Mouse (Mus musculus) brain, embryonic 18.5 days (tissue): ENCODE results near the gene Pnkp.
"Not testable (repeated sequence)": the region's sequence is repeated elsewhere in the genome, so short reads cannot be mapped to it uniquely, and the experiment has no call there.

Experiments used
- DNase-seq: peaks from one replicate; pipeline ENCODE4 v3.0.0-alpha.2; 2012; ENCODE audit warnings: low read depth, low spot score

Gene Pnkp

DNA sequence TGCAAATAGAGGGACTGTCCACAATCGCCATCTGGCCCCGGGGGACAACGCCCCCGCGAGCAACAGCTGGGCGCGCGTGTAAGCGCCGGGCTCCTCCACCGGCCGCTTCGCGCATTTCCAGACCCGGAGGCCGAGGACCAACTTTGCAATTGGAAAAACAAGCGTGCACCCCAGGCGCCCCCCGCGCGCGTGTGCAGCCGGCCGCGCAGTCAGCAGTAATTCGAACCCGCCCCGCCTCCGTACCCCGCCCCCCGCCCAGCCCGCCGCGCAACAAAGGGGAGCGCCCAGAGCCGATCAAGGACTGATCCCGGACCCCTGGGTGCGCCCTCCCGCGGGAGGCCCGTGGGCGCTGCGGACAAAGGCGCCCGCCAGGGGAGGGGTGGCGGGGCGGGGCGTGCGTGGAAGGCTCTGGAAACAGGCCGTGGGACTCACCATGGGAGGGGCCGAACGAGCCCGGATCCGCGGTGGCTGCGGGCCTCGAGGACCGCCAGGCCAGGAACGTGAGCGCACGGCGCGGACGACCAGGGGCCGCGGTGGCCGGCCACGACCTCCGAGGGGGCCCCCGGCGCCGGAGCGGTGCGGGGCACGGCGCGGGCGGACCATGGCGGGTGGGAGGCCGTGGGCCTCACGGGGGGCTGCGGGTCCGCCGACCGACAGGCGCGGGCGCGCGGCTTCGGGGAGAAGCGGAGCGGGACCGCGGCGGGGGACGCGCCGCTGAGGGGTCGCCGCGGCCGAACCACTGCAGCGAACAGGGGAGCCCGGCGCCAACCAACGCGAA lies 12.2 kb downstream of the Pnkp start:
- DNase-seq, result no peak

GRCm38 (mm10) chr7:44869697-44870528 lies 13.0 kb downstream of the Pnkp start, which contains the start of gene Ptov1:
Ptov1 (minus strand) TSS chr7:44869788.
- DNase-seq, result peak; percentile 99

DNA sequence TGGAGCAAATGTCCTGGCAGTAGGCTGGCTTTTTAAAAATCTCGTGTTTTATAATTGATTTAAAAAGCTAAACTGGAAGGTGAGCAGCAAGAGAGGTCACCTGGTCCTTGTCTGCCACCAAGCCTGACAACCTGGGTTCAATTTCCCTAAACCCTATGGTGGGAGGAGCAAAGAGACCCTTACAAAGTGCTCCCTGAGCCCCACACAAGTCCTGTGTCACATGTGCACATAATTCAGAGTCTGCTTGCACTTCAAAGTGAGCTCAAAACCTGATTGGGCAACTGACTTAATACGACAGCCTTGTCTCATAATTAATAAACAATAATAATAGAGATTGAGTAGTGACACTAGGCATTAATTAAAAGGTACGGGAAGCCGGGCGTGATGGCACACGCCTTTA lies 13.7 kb downstream of the Pnkp start:
- DNase-seq, result no peak

- no peak for DNase-seq
Measured at GRCm38 (mm10) chr7:44871181-44871580, 14.2 kb downstream of the Pnkp start.

GRCm38 (mm10) chr7:44871774-44872173 lies 14.8 kb downstream of the Pnkp start:
- not testable (repeated sequence) for DNase-seq

GRCm38 (mm10) chr7:44877833-44878232 lies 20.9 kb downstream of the Pnkp start:
- no peak for DNase-seq

DNA sequence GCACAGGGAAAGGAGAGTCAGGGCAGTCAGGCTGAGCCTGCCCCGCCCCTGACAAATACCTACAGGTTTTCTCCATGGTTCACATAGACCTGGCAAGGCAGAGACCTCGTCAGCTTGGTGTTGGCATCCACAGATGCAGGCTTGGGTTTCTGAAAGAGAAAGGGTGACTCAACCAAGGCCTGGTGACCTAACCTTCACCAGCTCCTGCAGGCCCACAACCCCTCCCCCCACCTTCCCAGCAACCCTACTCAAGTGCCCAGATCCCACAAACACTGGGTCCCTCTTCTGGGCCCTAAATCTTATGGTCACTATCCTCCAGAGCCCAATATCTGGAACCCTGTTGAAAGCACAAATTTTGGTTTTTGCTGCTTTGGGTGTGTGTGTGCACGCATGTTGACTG lies 26.1 kb downstream of the Pnkp start:
- DNase-seq, result no peak

GRCm38 (mm10) chr7:44884637-44885036 lies 27.7 kb downstream of the Pnkp start:
- DNase-seq, result no peak

GRCm38 (mm10) chr7:44886964-44887363 lies 30.0 kb downstream of the Pnkp start:
- DNase-seq, result no peak

DNA sequence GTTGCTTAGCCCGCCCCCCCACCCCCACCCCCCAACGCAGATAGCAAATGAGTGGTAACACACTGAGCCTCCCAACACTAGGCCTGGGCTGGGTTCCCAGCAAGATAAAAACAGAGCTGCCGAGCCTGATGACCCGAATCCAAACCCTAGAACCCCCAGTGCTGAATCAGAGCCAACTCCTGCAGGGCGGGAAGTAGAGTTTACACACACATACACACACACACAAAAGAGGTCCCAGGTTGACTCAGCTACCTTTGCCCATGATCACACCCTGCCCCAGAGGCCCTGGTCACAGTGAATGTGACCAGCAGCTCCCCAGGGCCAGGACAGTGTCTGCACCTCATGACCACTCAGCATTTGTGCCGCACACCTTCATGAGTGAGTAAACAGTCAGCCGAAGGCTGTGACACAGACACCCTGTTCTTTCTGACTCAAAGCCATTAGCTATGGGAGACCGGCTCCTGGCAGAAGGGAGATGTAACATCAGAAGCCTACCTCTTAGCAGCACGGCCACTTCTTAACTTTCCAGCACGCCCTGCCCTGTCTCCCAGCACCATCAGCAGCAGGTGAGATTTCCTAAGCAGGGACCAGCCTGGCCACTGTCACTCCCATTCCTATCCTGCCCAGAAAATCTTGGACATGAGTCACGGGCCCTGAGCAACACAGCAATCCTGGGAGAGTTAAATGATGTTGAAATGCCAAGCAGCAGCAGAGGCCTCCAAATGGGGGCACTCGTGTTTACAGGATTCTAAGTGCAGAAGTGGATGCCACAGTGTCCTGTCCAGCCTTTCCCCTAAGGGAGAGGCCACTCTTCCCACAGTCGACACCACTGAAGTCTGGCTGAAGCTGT lies 31.5 kb downstream of the Pnkp start:
- no peak for DNase-seq

- DNase-seq, result no peak
Measured at GRCm38 (mm10) chr7:44890180-44890579, 33.2 kb downstream of the Pnkp start.

GRCm38 (mm10) chr7:44890737-44891136 lies 33.8 kb downstream of the Pnkp start:
- DNase-seq, result no peak

GRCm38 (mm10) chr7:44891611-44892010 lies 34.7 kb downstream of the Pnkp start:
- no peak for DNase-seq

GRCm38 (mm10) chr7:44892276-44892921 lies 35.5 kb downstream of the Pnkp start, which contains the start of gene Med25:
Med25 (minus strand) TSS chr7:44892712.
- peak; percentile 97 for DNase-seq

DNA sequence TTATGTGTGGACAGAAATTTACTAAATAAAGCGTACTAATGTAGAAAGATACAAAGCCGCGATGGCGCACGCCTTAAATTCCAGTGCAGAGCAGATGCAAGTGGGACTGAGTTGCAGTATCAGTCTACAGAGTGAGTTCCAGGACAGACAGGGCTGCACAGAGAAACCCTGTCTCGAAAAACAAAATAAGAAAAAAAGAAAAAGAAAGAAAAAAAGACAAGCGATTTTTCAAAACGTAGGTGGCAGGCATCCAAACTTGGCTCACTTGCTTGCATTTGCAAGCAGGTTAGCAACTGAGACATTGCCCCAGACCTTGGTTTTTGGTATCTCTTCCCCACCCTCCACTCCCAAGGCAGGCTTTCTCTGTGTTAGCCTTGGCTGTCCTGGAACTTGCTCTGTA lies 36.3 kb downstream of the Pnkp start:
- peak; percentile 28 for DNase-seq

DNA sequence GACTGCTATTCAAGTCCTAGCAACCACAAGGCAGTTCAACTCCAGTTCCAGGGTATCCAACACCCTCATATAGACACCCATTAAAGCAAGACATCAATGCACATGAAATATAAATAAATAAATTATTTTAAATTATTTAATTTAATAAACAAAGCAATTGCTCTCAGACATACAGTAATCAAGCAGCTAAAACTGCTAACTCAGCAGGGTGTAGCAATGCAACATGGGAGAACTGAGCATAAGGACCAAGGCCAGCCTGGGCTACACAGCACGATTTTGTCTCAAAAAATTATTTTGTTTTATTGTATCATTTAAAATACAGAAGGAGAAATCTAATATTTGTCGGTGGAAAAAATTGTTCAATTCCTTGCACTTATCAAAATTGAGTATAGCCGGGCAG lies 37.2 kb downstream of the Pnkp start:
- DNase-seq, result no peak

DNA sequence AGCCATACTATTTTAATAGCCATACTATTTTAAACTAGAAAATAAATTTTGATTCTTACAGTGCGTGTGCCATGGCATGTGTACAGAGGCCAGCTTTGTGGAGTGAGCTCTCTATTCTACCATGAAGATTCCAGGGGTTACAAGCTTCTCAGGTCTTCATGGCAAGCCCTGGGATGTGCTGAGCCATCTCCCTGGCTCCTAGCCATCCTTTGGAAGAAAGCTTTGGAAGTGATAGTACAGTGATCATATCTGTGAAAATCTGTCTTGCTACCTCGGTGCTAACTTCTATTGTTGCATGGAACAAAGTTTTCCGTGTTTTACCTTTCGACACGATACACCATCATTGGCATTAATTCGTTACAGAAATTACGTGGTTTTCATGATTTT lies 38.3 kb downstream of the Pnkp start:
- no peak for DNase-seq

DNA sequence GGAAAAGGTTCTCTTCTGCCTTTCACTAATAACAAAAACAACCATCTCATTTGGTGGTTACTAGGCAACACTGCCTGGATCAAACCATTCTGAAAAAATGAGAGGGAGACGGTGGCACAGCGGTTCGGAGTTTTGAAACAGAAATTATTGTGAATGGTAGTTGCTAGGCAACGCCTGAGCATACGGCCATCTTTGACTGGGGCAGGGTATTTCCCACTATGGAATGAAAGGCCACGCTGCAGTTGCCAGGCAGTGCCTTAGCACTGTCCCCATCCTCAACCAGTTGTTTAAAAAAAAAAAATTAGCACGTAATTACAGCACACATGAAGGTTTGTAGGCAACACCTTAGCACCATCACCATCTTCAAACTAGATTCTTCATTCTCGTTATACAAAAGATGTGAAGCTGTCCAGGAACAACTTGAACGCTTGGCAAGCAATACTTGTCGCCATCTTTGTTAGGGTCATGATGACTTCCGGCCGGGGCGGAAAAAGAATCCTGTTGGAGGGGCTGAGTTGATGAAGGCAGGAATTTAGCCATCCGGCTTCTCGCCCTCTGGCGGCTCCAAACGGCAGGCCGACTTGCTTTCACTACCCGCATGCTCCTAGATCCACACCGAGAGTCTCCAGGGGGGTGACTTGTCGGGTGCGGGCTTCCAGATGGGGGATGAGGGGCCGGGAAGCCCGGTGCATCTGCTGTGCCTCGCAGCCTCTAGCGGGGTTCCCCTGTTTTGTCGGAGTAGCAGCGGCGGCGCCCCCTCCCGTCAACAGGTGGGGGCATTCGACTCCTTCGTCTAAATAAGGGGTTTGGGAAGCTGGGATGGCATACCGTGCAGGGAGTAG lies 38.9 kb downstream of the Pnkp start, which contains the start of gene Fuz:
Fuz (plus strand) TSS at position 487 of the 842 bp plus-strand sequence.
- peak; percentile 97 for DNase-seq

GRCm38 (mm10) chr7:44896499-44896898 lies 39.6 kb downstream of the Pnkp start:
- DNase-seq, result no peak

DNA sequence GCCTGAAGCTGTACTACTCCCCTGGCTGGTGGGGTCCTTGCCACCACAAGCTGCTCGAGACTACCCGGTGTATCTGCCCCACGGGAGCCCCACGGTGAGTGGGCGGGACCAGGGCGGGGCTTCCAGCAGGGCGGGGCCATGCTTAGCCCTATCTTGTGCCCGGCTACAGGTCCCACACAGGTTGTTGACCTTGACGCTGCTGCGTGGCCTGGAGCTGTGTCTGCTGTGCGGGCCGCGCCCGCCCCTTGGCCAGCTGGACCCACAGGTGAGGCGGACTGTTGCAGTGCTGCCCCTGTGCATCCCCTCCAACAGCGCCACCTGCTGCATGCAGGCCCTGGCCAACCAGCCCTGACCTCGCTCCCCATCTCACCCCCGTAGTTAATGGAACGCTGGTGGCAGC lies 41.7 kb downstream of the Pnkp start:
- no peak for DNase-seq
